ENCODE assay signal across 26 mouse cellular contexts in genomic region chr5:130116857-130117256, GRCm38 (mm10). TPM values are rescaled to one million over a fixed set of nuclear protein-coding genes. Genes with fewer than 3 reads are reported as not detected.
DNase-seq lines count a peak whose midpoint lies in the region; ATAC-seq and TF ChIP-seq lines count a peak whose summit lies in the region.
"Had no signal": no experiment of that assay in that cellular context is flagged by ENCODE, and none has a peak within 500 bp of the region (broad histone marks: within the 10 kb centered on the region; RNA-seq: fewer than 3 reads in every experiment).

No protein-coding gene starts in this region.

- peaks cover 0 to 74% of the 10 kb centered on the region in 2 experiments for H3K36me3 ChIP-seq in CH12.LX (replicated peaks in 1 of 2; ENCODE audit: control insufficient read depth in 1 of 2, insufficient read depth in 1 of 2, low read length in 1 of 2)
- peaks cover 12% of the 10 kb centered on the region for H3K36me3 ChIP-seq in embryonic facial prominence, embryonic 13.5 days
- H3K36me3 ChIP-seq in limb, embryonic 14.5 days (ENCODE audit: control insufficient read depth, insufficient read depth, low read length): peaks cover 16% of the 10 kb centered on the region
- peaks cover 5% of the 10 kb centered on the region for H3K36me3 ChIP-seq in liver, postnatal 0 days (replicated peaks; ENCODE audit: insufficient read depth, low read length)

- no peak for TF ChIP-seq CTCF in CH12.LX (conservative IDR thresholded peaks at IDR 0.05 in 1 of 2, IDR thresholded peaks at IDR 0.05 in 1 of 2; ENCODE audit: low read depth in 2 of 2, low read length in 2 of 2)
- no peak for TF ChIP-seq CTCF in liver, postnatal 0 days (IDR thresholded peaks at IDR 0.05; ENCODE audit: low read depth)

- H3K79me2 ChIP-seq in CH12.LX (replicated peaks; ENCODE audit: control insufficient read depth, extremely low read depth, insufficient read depth, poor library complexity, severe bottlenecking): peaks cover 29% of the 10 kb centered on the region

- peaks cover 40 to 68% of the 10 kb centered on the region in 2 experiments for H3K4me1 ChIP-seq in CH12.LX (ENCODE audit: control insufficient read depth in 1 of 2, insufficient read depth in 2 of 2)
- H3K4me1 ChIP-seq in embryonic facial prominence, embryonic 13.5 days: peaks cover 56% of the 10 kb centered on the region
- peaks cover 26% of the 10 kb centered on the region for H3K4me1 ChIP-seq in limb, embryonic 14.5 days (ENCODE audit: control insufficient read depth, insufficient read depth, low read length)
- no peaks in the 10 kb centered on the region for H3K4me1 ChIP-seq in liver, postnatal 0 days (ENCODE audit: insufficient read depth)
- H3K4me1 ChIP-seq: midbrain, embryonic 12.5 days had no signal

- peak overlapping the region; percentile 69; the same call in 1 of the 2 replicates for H3K27ac ChIP-seq in CH12.LX (ENCODE audit: insufficient read depth, low read depth)
- H3K27ac ChIP-seq in embryonic facial prominence, embryonic 13.5 days: peak overlapping the region; percentile 80
- H3K27ac ChIP-seq in limb, embryonic 14.5 days (replicated peaks; ENCODE audit: low read depth, low read length): peak overlapping the region; percentile 63
- no peak overlapping the region for H3K27ac ChIP-seq in liver, postnatal 0 days (ENCODE audit: low read depth)
- H3K27ac ChIP-seq: heart, embryonic 10.5 days; hindbrain, embryonic 14.5 days; midbrain, embryonic 12.5 days; stomach, embryonic 15.5 days had no signal

- H3K9ac ChIP-seq in CH12.LX (ENCODE audit: insufficient read depth, low read depth): peak overlapping the region; percentile 41; the same call in 1 of the 2 replicates
- no peak overlapping the region for H3K9ac ChIP-seq in embryonic facial prominence, embryonic 13.5 days
- no peak overlapping the region for H3K9ac ChIP-seq in limb, embryonic 14.5 days (ENCODE audit: low read depth, low read length, severe bottlenecking)
- no peak overlapping the region for H3K9ac ChIP-seq in liver, postnatal 0 days (replicated peaks)
- H3K9ac ChIP-seq: hindbrain, embryonic 14.5 days; midbrain, embryonic 12.5 days; stomach, embryonic 15.5 days had no signal

- 31% methylated on average over 7 of the region's 7 CpGs for WGBS in embryonic facial prominence, embryonic 13.5 days
- WGBS in limb, embryonic 14.5 days: 54% methylated on average over 7 of the region's 7 CpGs
- 88% methylated on average over 7 of the region's 7 CpGs for WGBS in liver, postnatal 0 days (ENCODE audit: insufficient replicate concordance)

- no peak overlapping the region for H3K4me3 ChIP-seq in CH12.LX (replicated peaks in 1 of 3; ENCODE audit: low read depth in 2 of 3, low read length in 2 of 3, poor library complexity in 1 of 3)
- no peak overlapping the region for H3K4me3 ChIP-seq in embryonic facial prominence, embryonic 13.5 days
- no peak overlapping the region for H3K4me3 ChIP-seq in limb, embryonic 14.5 days (replicated peaks; ENCODE audit: low read length)
- no peak overlapping the region for H3K4me3 ChIP-seq in liver, postnatal 0 days (ENCODE audit: low read depth, low read length)
- H3K4me3 ChIP-seq: gastrocnemius, adult 2 months; heart, embryonic 10.5 days; midbrain, embryonic 12.5 days; stomach, embryonic 15.5 days had no signal

- H3K4me2 ChIP-seq in CH12.LX (ENCODE audit: insufficient read depth, low read depth, poor library complexity, severe bottlenecking): peak overlapping the region; percentile 16
- peak overlapping the region; percentile 11; the same call in 1 of the 2 replicates for H3K4me2 ChIP-seq in embryonic facial prominence, embryonic 13.5 days
- H3K4me2 ChIP-seq in limb, embryonic 14.5 days (replicated peaks; ENCODE audit: low read depth, low read length, severe bottlenecking): no peak overlapping the region
- no peak overlapping the region for H3K4me2 ChIP-seq in liver, postnatal 0 days (ENCODE audit: low read depth, low read length)
- H3K4me2 ChIP-seq: hindbrain, embryonic 14.5 days; liver, embryonic 11.5 days; midbrain, embryonic 12.5 days; stomach, embryonic 15.5 days had no signal

- in situ Hi-C loops in CH12.LX (cut with MboI; ENCODE audit: low pct_ligation_motif_present, low pct_unique_long_range_greater_than_20kb, low sequenced_read_pairs): no loop called here

- dilution Hi-C loops in CH12.LX (cut with MboI; ENCODE audit: extremely low pct_ligation_motif_present, extremely low pct_unique_long_range_greater_than_20kb, low sequenced_read_pairs): no loop called here

- no peak for ATAC-seq in embryonic facial prominence, embryonic 13.5 days (ENCODE audit: insufficient number of reproducible peaks, insufficient read depth, low FRiP score, low TSS enrichment, low read depth)
- no peak for ATAC-seq in limb, embryonic 14.5 days (ENCODE audit: low FRiP score, low read depth)
- no peak for ATAC-seq in liver, postnatal 0 days
- ATAC-seq: inflammation-experienced regulatory T-cells, adult 6 months had no signal

- H3K9me3 ChIP-seq in CH12.LX (replicated peaks; ENCODE audit: low read length): no peaks in the 10 kb centered on the region
- no peaks in the 10 kb centered on the region for H3K9me3 ChIP-seq in embryonic facial prominence, embryonic 13.5 days
- no peaks in the 10 kb centered on the region for H3K9me3 ChIP-seq in limb, embryonic 14.5 days (ENCODE audit: control insufficient read depth, low read length)
- no peaks in the 10 kb centered on the region for H3K9me3 ChIP-seq in liver, postnatal 0 days (ENCODE audit: low read length)
- H3K9me3 ChIP-seq: heart, embryonic 10.5 days; midbrain, embryonic 12.5 days; stomach, embryonic 15.5 days had no signal

- TF ChIP-seq EP300 in CH12.LX (IDR thresholded peaks at IDR 0.05; ENCODE audit: low read length): no peak
- TF ChIP-seq EP300 in liver, postnatal 0 days (IDR thresholded peaks at IDR 0.05; ENCODE audit: low read depth): no peak

- H3K27me3 ChIP-seq in CH12.LX (replicated peaks): no peaks in the 10 kb centered on the region
- no peaks in the 10 kb centered on the region for H3K27me3 ChIP-seq in embryonic facial prominence, embryonic 13.5 days
- no peaks in the 10 kb centered on the region for H3K27me3 ChIP-seq in limb, embryonic 14.5 days (ENCODE audit: control insufficient read depth, insufficient read depth, low read length)
- H3K27me3 ChIP-seq in liver, postnatal 0 days (ENCODE audit: insufficient read depth, low read length): no peaks in the 10 kb centered on the region
- H3K27me3 ChIP-seq: midbrain, embryonic 12.5 days; stomach, embryonic 15.5 days had no signal

- no peak for TF ChIP-seq POLR2A in CH12.LX (IDR thresholded peaks at IDR 0.05; ENCODE audit: low read depth, low read length)
- no peak for TF ChIP-seq POLR2A in limb, embryonic 14.5 days (IDR thresholded peaks at IDR 0.05; ENCODE audit: borderline replicate concordance, extremely low read depth, insufficient read depth, insufficient read length)

- peak; percentile 30 for DNase-seq in layer of hippocampus, adult 9-11 months
- DNase-seq in layer of hippocampus, postnatal 25 days (ENCODE audit: extremely low spot score in 1 of 2, low spot score in 1 of 2): no peak
- DNase-seq in CH12.LX (ENCODE audit: extremely low read depth): no peak
- DNase-seq in limb, embryonic 14.5 days (ENCODE audit: low spot score): peak; percentile 59
- DNase-seq in gastrocnemius, adult 8-10 months (ENCODE audit: low spot score in 2 of 2): no peak
- no peak for DNase-seq in liver, postnatal 0 days
- no peak for DNase-seq in gastrocnemius, postnatal 4 days (ENCODE audit: low spot score in 2 of 2)
- DNase-seq: adrenal gland, postnatal 36 days; B cell, adult 2 months; cerebellum, adult 11 months; cerebellum, postnatal 10 days; gastrocnemius, adult 2 months; heart, postnatal 4 days; kidney, adult 8-10 months; kidney, postnatal 10 days; lung, adult 18-20 months; lung, postnatal 14 days; right cerebral cortex, postnatal 4 days; thymus, adult 18-20 months had no signal

- TF ChIP-seq RAD21 in CH12.LX (IDR thresholded peaks at IDR 0.05; ENCODE audit: low read depth, low read length): no peak

TF ChIP-seq in CH12.LX, 34 proteins besides CTCF, POLR2A, EP300 and RAD21 (continues in another document):
- TF ChIP-seq ZMIZ1 (IDR thresholded peaks at IDR 0.05; ENCODE audit: low read depth, low read length): no peak

RNA-seq across cellular contexts. Expression of gene Kctd7, which starts 27.8 kb away (rescaled TPM):
- total RNA-seq in layer of hippocampus, postnatal 25 days (2021): 10 to 100 TPM; 12.9 to 13.1 TPM
- total RNA-seq in CH12.LX (2012; rRNA removed) (3.7 and 4.3 TPM in 2 replicates), CH12.LX (2014; rRNA removed) (2.8 and 3.3 TPM in 2 replicates)
- 2.6 and 2.8 TPM in 2 replicates for polyA plus RNA-seq in CH12.LX (2012; ENCODE audit: insufficient read length, low read depth)
- polyA plus RNA-seq in embryonic facial prominence, embryonic 13.5 days (2015; fragmentation: Nextera tagmentation; extraction: Ambion mirVana): 6.1 and 7.2 TPM in 2 replicates
- polyA plus RNA-seq in limb, embryonic 14.5 days (2012; rRNA removed): 5.5 and 7.7 TPM in 2 replicates
- 6.1 and 6.2 TPM in 2 replicates for polyA plus RNA-seq in limb, embryonic 14.5 days (2014; fragmentation: Nextera tagmentation; extraction: Ambion mirVana)
- total RNA-seq in gastrocnemius, adult 8-10 months (2022): 1 to 10 TPM; 2.0 to 4.1 (median 3.5) TPM
- 3.6 and 3.9 TPM in 2 replicates for polyA plus RNA-seq in liver, postnatal 0 days (2015; fragmentation: Nextera tagmentation; extraction: Ambion mirVana)
- 1 to 10 TPM; 6.6 to 8.0 TPM for total RNA-seq in gastrocnemius, postnatal 4 days (2021)

RNA-seq across cellular contexts. Expression of gene Tpst1, which starts 43.7 kb away (rescaled TPM):
- 10 to 100 TPM; 46.4 to 48.2 TPM for total RNA-seq in layer of hippocampus, postnatal 25 days (2021)
- total RNA-seq in CH12.LX (2012; rRNA removed): 36.8 and 45.5 TPM in 2 replicates
- 49.9 and 52.5 TPM in 2 replicates for total RNA-seq in CH12.LX (2014; rRNA removed)
- polyA plus RNA-seq in CH12.LX (2012; ENCODE audit: insufficient read length, low read depth): 43.2 and 50.4 TPM in 2 replicates
- 87.3 and 98.5 TPM in 2 replicates for polyA plus RNA-seq in embryonic facial prominence, embryonic 13.5 days (2015; fragmentation: Nextera tagmentation; extraction: Ambion mirVana)
- 59.3 and 68.2 TPM in 2 replicates for polyA plus RNA-seq in limb, embryonic 14.5 days (2012; rRNA removed)
- 114 and 117 TPM in 2 replicates for polyA plus RNA-seq in limb, embryonic 14.5 days (2014; fragmentation: Nextera tagmentation; extraction: Ambion mirVana)
- total RNA-seq in gastrocnemius, adult 8-10 months (2022): 1 to 10 TPM; 3.7 to 4.5 (median 4.0) TPM
- polyA plus RNA-seq in liver, postnatal 0 days (2015; fragmentation: Nextera tagmentation; extraction: Ambion mirVana): 23.8 and 26.0 TPM in 2 replicates
- 10 to 100 TPM; 40.6 to 41.8 TPM for total RNA-seq in gastrocnemius, postnatal 4 days (2021)

RNA-seq across cellular contexts. Expression of gene Rabgef1, which starts 54.7 kb away (rescaled TPM):
- 10 to 100 TPM; 45.3 to 48.0 TPM for total RNA-seq in layer of hippocampus, postnatal 25 days (2021)
- total RNA-seq in CH12.LX (2012; rRNA removed): 26.4 and 26.7 TPM in 2 replicates
- total RNA-seq in CH12.LX (2014; rRNA removed): 19.3 and 20.1 TPM in 2 replicates
- polyA plus RNA-seq in CH12.LX (2012; ENCODE audit: insufficient read length, low read depth): 31.6 and 34.4 TPM in 2 replicates
- 25.8 and 28.0 TPM in 2 replicates for polyA plus RNA-seq in embryonic facial prominence, embryonic 13.5 days (2015; fragmentation: Nextera tagmentation; extraction: Ambion mirVana)
- 20.2 and 21.7 TPM in 2 replicates for polyA plus RNA-seq in limb, embryonic 14.5 days (2012; rRNA removed)
- polyA plus RNA-seq in limb, embryonic 14.5 days (2014; fragmentation: Nextera tagmentation; extraction: Ambion mirVana): 19.4 and 24.2 TPM in 2 replicates
- total RNA-seq in gastrocnemius, adult 8-10 months (2022): 100 to 1,000 TPM in 3 of 4 experiments, 10 to 100 TPM in 1; 94.6 to 134 (median 116) TPM
- polyA plus RNA-seq in liver, postnatal 0 days (2015; fragmentation: Nextera tagmentation; extraction: Ambion mirVana): 18.5 and 19.7 TPM in 2 replicates
- 10 to 100 TPM; 34.9 to 37.5 TPM for total RNA-seq in gastrocnemius, postnatal 4 days (2021)

Comparison
In these comparisons a context has a peak if more than half of its experiments do, and no peak if none do; other contexts are left out.
1. DNase-seq: peak in layer of hippocampus, adult 9-11 months (single experiment) and limb, embryonic 14.5 days (single experiment); none in layer of hippocampus, postnatal 25 days (0 of 2), CH12.LX (single experiment), gastrocnemius, adult 8-10 months (0 of 2), liver, postnatal 0 days (single experiment) and gastrocnemius, postnatal 4 days (0 of 2).
2. RNA of gene Tpst1, which starts 43.7 kb away (total RNA-seq): 36.8 to 52.5 TPM in CH12.LX, 46.4 to 48.2 TPM in layer of hippocampus, postnatal 25 days and 40.6 to 41.8 TPM in gastrocnemius, postnatal 4 days; 3.7 to 4.5 TPM in gastrocnemius, adult 8-10 months; every median in the first group is over 4 times any median in the second.
3. H3K4me2 ChIP-seq: peak in CH12.LX (single experiment) and embryonic facial prominence, embryonic 13.5 days (single experiment); none in limb, embryonic 14.5 days (single experiment) and liver, postnatal 0 days (single experiment).